Comparison of ENCODE assay signal across 20 mouse cellular contexts in the genomic region with DNA sequence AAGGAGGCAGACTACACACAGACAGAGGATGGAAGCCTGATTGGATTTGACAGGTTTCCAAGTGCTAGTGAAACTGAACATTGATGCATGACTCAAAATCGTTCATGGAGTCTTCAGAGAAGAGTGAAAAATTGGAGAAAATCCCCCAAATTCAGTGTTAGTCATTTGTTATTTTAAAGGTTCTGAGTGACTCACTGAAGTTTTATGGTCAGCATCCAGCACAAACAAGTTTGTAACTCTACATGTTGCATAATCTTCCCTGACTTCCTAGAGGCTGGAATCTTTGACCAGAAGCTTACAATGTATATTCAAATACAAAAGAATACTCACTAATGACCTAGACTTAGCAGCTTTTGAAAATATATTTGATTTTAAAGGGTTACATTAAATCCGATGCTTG.
A peak's percentile ranks its signal among the peaks of the same experiment; 100 is the strongest.
DNase-seq lines count a peak whose midpoint lies in the region; ATAC-seq lines count a peak whose summit lies in the region.
"Had no signal": no experiment of that assay in that cellular context is flagged by ENCODE, and none has a peak within 500 bp of the region (broad histone marks: within the 10 kb centered on the region; RNA-seq: fewer than 3 reads in every experiment).

No protein-coding gene starts in this region.

- peak; percentile 8 for DNase-seq in embryonic facial prominence, embryonic 14.5 days (ENCODE audit: low spot score)
- DNase-seq in embryonic facial prominence, embryonic 10.5 days (ENCODE audit: low spot score), result no peak
- peak; percentile 42 for DNase-seq in NIH3T3 (ENCODE audit: low read depth)
- peak; percentile 54 for DNase-seq in retina, embryonic 14.5 days (ENCODE audit: low spot score)
- no peak for DNase-seq in frontal cortex, postnatal 25 days (ENCODE audit: low spot score in 2 of 2)
- DNase-seq in gastrocnemius, postnatal 36 days, result no peak
- DNase-seq: adrenal gland, postnatal 14 days; cerebellum, adult 18-20 months; cerebellum, adult 9-11 months; cerebellum, postnatal 36 days; gastrocnemius, postnatal 14 days; heart, postnatal 36 days; kidney, adult 11 months had no signal

- no peak overlapping the region for H3K4me2 ChIP-seq in embryonic facial prominence, embryonic 14.5 days (ENCODE audit: low read depth, low read length)
- H3K4me2 ChIP-seq in liver, embryonic 12.5 days, result no peak overlapping the region
- H3K4me2 ChIP-seq: embryonic facial prominence, embryonic 15.5 days; forebrain, embryonic 15.5 days; heart, embryonic 13.5 days; hindbrain, embryonic 15.5 days had no signal

- no peak for ATAC-seq in embryonic facial prominence, embryonic 14.5 days (ENCODE audit: low read depth)
- ATAC-seq in liver, embryonic 12.5 days, result no peak
- ATAC-seq: forebrain, embryonic 15.5 days; inflammation-experienced regulatory T-cells, adult 6 months had no signal

- H3K9ac ChIP-seq in embryonic facial prominence, embryonic 14.5 days (ENCODE audit: low read depth, low read length), result no peak overlapping the region
- no peak overlapping the region for H3K9ac ChIP-seq in liver, embryonic 12.5 days
- H3K9ac ChIP-seq: embryonic facial prominence, embryonic 15.5 days; forebrain, embryonic 15.5 days; heart, embryonic 13.5 days; hindbrain, embryonic 15.5 days had no signal

- no peaks in the 10 kb centered on the region for H3K9me3 ChIP-seq in embryonic facial prominence, embryonic 14.5 days (ENCODE audit: control insufficient read depth, low read length)
- H3K9me3 ChIP-seq in embryonic facial prominence, embryonic 10.5 days, result no peaks in the 10 kb centered on the region
- no peaks in the 10 kb centered on the region for H3K9me3 ChIP-seq in liver, embryonic 12.5 days (replicated peaks)
- H3K9me3 ChIP-seq: embryonic facial prominence, embryonic 15.5 days; forebrain, embryonic 15.5 days; heart, embryonic 13.5 days; hindbrain, embryonic 15.5 days had no signal

- H3K27me3 ChIP-seq in embryonic facial prominence, embryonic 14.5 days (replicated peaks; ENCODE audit: control insufficient read depth, insufficient read depth, low read length), result no peaks in the 10 kb centered on the region
- H3K27me3 ChIP-seq in embryonic facial prominence, embryonic 10.5 days (replicated peaks; ENCODE audit: low read depth, poor library complexity, severe bottlenecking), result no peaks in the 10 kb centered on the region
- no peaks in the 10 kb centered on the region for H3K27me3 ChIP-seq in liver, embryonic 12.5 days (replicated peaks)
- H3K27me3 ChIP-seq: embryonic facial prominence, embryonic 15.5 days; forebrain, embryonic 15.5 days; heart, embryonic 13.5 days; hindbrain, embryonic 15.5 days had no signal

- H3K4me3 ChIP-seq in embryonic facial prominence, embryonic 14.5 days (ENCODE audit: low read depth, low read length), result no peak overlapping the region
- H3K4me3 ChIP-seq in embryonic facial prominence, embryonic 10.5 days, result no peak overlapping the region
- no peak overlapping the region for H3K4me3 ChIP-seq in liver, embryonic 12.5 days
- H3K4me3 ChIP-seq: embryonic facial prominence, embryonic 15.5 days; erythroblast, embryonic 14.5 days; forebrain, embryonic 15.5 days; heart, embryonic 13.5 days; hindbrain, embryonic 15.5 days had no signal

- no peaks in the 10 kb centered on the region for H3K4me1 ChIP-seq in embryonic facial prominence, embryonic 14.5 days (ENCODE audit: control insufficient read depth, insufficient read depth, low read length)
- no peaks in the 10 kb centered on the region for H3K4me1 ChIP-seq in embryonic facial prominence, embryonic 10.5 days
- no peaks in the 10 kb centered on the region for H3K4me1 ChIP-seq in liver, embryonic 12.5 days
- H3K4me1 ChIP-seq: embryonic facial prominence, embryonic 15.5 days; forebrain, embryonic 15.5 days; heart, embryonic 13.5 days; hindbrain, embryonic 15.5 days had no signal

- H3K36me3 ChIP-seq in embryonic facial prominence, embryonic 14.5 days (ENCODE audit: control insufficient read depth, insufficient read depth, low read length), result no peaks in the 10 kb centered on the region
- H3K36me3 ChIP-seq in embryonic facial prominence, embryonic 10.5 days (replicated peaks), result no peaks in the 10 kb centered on the region
- no peaks in the 10 kb centered on the region for H3K36me3 ChIP-seq in liver, embryonic 12.5 days
- H3K36me3 ChIP-seq: embryonic facial prominence, embryonic 15.5 days; forebrain, embryonic 15.5 days; heart, embryonic 13.5 days; hindbrain, embryonic 15.5 days had no signal

- no peak overlapping the region for H3K27ac ChIP-seq in embryonic facial prominence, embryonic 14.5 days (replicated peaks; ENCODE audit: low read depth, low read length)
- H3K27ac ChIP-seq in embryonic facial prominence, embryonic 10.5 days (replicated peaks), result no peak overlapping the region
- no peak overlapping the region for H3K27ac ChIP-seq in liver, embryonic 12.5 days
- H3K27ac ChIP-seq: embryonic facial prominence, embryonic 15.5 days; forebrain, embryonic 15.5 days; heart, embryonic 13.5 days; hindbrain, embryonic 15.5 days had no signal

- WGBS in embryonic facial prominence, embryonic 14.5 days, result 61% methylated on average over 2 of the region's 2 CpGs
- 71% methylated on average over 2 of the region's 2 CpGs for WGBS in embryonic facial prominence, embryonic 10.5 days
- WGBS in liver, embryonic 12.5 days (ENCODE audit: insufficient replicate concordance), result 44% methylated on average over 2 of the region's 2 CpGs

- intact Hi-C loops in gastrocnemius, postnatal 36 days (cut with DNase I), result no loop called here

Comparison
In these comparisons a context has a peak if more than half of its experiments do, and no peak if none do; other contexts are left out.
1. DNase-seq: peak in embryonic facial prominence, embryonic 14.5 days (single experiment), NIH3T3 (single experiment) and retina, embryonic 14.5 days (single experiment); none in embryonic facial prominence, embryonic 10.5 days (single experiment), frontal cortex, postnatal 25 days (0 of 2) and gastrocnemius, postnatal 36 days (0 of 2).